Mouse (Mus musculus) megakaryocyte-erythroid progenitor cell, adult 5-6 weeks (primary cell): ENCODE measurements at regions not wholly inside any gene's neighbourhood (a gene's known extent, or its start where the extent isn't known, plus 50 kb on each side); places are given as distances from the start of the nearest gene placed in this dataset.

Experiments used
- ATAC-seq: replicated peaks from 2 replicates; pipeline ENCODE4 v1.8.0; 2016; ENCODE audit warnings: mild to moderate bottlenecking, inconsistent platforms; ENCODE audit not compliant: severe bottlenecking, poor library complexity, low FRiP score, low TSS enrichment

DNA sequence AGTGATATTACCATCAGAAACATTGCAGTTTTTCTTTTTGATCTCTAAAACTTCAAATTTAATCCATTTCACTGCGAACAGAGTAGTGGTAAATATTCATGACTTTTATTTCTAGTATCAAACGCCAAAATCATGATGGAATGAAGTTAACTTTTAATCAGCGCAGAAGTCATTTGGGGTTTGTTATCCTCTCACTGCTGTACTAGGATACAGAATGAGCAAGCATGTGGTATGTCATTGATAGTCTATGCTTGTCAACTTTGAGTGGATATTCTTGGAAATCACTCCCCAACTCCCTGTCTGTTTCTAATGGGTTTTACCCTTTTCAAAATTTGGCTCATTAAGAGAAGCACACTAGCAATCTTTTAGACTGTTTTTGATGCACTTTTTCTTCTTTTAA, 464.9 kb downstream of the Bckdhb start:
- ATAC-seq: no peak

DNA sequence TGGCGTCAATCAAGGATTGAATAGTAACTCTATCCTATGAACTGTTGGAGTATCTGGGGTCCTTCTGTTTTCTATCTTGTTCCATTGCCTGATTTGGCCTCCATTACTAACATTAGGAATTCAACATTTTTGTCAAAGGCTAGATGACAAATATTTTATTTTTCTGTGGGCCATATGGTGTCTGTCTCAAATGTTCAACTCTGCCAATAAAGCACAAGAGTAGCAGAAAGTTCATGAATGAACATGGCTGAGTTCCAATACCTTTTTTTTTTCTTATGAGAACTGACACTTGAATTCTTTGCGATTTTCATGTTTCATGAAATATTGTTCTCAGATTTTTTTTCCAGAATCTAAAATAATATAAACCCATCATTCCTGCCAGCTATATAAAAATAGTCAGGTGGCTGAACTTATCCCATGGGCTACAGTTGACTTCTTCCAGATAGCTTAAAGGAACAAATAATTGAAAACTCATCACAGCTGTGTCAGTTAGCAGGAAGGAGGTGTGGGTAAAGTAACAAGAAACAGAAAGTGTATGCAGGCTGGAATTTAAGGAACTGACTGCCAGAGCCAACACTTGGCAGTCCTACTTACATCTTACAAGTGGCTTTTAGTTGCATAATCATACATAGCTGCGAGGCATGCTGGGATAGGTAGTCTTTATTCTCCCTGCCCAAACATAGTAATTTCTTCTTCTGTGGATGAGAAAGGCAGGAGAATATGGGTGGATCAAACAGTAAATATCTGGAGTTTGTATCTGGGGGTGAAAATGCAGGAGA, 469.8 kb downstream of the Bckdhb start:
- ATAC-seq: no peak

DNA sequence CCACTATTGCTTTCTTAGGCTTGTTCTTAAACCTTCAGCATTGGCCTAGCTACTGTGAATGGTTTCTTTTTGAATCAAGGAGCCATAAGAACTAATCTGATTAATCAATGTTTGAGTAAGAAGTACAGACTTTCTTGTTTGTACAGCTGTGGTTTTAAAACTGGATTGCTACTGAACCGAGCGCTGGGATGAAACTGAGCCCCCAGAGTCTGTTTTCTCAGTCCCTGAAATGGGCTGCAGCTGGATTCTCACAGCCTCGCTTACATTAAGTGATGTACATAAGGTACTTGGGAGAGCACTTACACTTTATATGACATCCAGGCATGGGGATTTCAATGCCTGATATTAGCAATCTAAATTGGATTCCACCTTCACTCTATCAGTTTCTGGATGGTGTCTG, 474.5 kb downstream of the Bckdhb start:
- ATAC-seq: no peak

DNA sequence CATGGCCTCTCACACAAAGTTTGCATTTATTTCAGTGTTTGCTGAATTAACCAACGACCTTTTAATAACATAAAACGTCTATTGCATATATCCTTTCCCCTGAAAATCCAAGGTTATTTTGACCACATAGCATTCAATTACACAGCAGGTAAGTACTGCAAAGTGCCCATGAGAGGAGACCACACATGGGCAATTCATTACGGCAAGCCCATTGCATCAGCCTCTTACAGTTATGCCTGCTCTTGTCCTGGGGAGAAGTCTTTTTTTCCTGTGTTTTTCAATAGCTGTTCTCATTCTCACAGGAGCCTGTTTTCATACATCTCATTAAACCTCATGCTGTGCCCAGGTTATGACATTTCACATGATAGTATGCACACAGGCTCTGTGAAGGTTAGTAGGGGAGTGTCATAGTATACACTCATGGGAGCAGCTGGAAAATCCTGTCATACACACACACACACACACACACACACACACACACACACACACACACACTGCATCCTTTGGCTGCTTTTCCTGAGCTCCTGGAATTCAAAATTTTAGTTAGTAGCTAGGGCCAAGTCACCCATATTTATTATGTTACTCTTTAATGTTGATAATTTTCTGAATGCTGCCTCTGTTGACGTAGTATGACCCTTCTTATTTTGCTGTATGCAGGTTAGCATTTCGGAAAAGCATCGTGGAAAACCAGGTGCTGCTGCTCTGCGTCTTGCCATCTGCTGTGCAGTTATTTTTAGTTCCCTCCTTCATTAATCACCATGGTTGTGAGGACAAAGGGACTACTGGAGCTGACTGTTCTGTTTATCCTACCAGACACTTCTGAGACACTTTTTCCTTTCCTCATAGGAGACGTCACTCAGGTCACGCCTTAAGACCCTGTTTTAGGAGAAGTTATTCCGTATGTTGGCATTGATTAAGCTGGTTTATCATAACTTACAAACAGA, 483.6 kb downstream of the Bckdhb start:
- ATAC-seq: no peak
